Mouse (Mus musculus): ENCODE data around the gene Cntfr.

DNA sequence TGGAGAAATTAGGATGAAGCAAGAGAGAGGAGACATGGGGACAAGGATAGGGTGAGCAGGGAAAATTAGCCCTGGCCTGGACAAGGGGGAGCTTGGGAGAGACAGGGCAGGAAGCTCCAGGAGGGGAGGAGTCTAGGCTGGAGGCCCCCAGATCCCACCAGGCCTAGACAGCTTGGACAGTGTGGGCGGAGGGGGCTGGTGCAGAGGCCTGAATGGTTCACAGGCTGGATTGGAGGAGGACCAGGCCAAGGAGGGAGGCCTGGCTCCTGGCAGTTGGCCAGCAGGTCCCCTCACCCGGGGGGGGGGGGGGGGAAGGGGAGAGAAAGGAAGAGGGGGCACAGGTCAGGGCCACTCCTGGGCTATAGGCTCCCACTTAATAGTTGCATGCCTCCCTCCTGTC, 17.6 kb downstream of the Cntfr start:
- no peak for TF ChIP-seq POLR2A (IDR thresholded peaks at IDR 0.05; ENCODE audit: low read depth, low read length)
- TF ChIP-seq CTCF (IDR thresholded peaks at IDR 0.05; ENCODE audit: extremely low read depth, insufficient read depth, insufficient read length, insufficient replicate concordance) = no peak
